ENCODE assay signal across 8 mouse cellular contexts in the genomic region with DNA sequence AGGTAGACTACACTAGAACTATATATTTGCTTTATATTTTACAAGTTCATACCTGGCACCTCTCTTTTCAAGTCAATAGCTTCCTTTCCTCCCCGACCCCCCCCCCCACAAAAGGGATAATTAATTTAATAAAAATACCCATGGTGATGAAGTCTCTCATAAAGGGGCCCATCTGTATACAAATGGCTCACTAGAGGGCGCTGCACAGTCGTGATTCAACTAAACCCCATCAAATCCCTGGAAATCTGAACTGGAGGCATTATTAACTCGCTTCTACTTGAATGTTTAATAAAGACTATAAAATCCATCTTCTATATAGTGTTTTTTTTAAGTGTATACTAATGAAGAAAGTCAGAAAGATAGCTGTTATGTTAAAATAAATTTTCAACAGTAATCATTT. TPM values are rescaled to one million over a fixed set of nuclear protein-coding genes. Genes with fewer than 3 reads are reported as not detected.
DNase-seq lines count a peak whose midpoint lies in the region; ATAC-seq lines count a peak whose summit lies in the region.

No protein-coding gene starts in this region.

- ATAC-seq in megakaryocyte, adult 5-6 weeks (ENCODE audit: poor library complexity, severe bottlenecking): no peak

- DNase-seq in heart, adult 9 months (ENCODE audit: low spot score in 2 of 2): peak; percentile 5 to 10
- DNase-seq in heart, adult 11 months: no peak
- DNase-seq in 416B (ENCODE audit: low read depth) (peak; percentile 57), WW6 (ENCODE audit: low read depth, low spot score) (peak; percentile 7)
- peak; percentile 46 for DNase-seq in embryo, embryonic 11.5 days (ENCODE audit: low read depth, low spot score)
- peak; percentile 51 to 82 for DNase-seq in kidney, postnatal 36 days
- peak; percentile 31 for DNase-seq in naive thymus-derived CD4-positive, alpha-beta T cell, adult 2 months (ENCODE audit: low read depth)

RNA-seq across cellular contexts. Expression of a gene that starts 30.7 kb away (rescaled TPM):
- 2.8 and 4.4 TPM in 2 replicates for total RNA-seq in megakaryocyte, adult 5-6 weeks (2015)
- 2.5 and 4.0 TPM in 2 replicates for total RNA-seq in megakaryocyte, adult 5-6 weeks (2017)

RNA-seq across cellular contexts. Expression of a gene that starts 40.6 kb away (rescaled TPM):
- not detected in 2 replicates for total RNA-seq in megakaryocyte, adult 5-6 weeks (2015)
- 0.11 TPM in 1 of 2 replicates, not detected in the other for total RNA-seq in megakaryocyte, adult 5-6 weeks (2017)
